Mouse (Mus musculus): ENCODE data around the gene Lcor.

The Lcor gene

DNA sequence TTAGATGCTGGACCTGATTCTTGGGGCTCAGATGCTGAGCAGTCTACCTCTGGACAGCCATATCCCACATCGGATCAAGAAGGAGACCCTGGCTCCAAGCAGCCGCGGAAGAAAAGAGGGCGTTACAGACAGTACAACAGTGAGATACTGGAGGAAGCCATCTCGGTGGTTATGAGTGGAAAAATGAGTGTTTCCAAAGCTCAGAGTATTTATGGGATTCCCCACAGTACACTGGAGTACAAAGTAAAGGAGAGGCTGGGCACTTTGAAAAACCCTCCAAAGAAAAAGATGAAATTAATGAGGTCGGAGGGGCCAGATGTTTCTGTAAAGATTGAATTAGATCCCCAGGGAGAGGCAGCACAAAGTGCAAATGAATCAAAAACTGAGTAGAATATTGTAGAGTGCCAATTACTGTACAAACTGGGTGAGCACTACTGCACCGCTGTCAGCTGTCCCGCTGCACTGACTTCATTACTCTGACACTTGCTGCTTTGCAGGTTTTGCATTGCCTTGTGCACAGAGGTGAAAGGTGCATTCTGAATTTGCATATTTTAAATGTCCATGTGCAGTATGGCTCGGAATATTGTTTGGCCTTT, 76.6 kb downstream of the Lcor start:
- intact Hi-C loops (cut with DNase I), result no loop called here

DNA sequence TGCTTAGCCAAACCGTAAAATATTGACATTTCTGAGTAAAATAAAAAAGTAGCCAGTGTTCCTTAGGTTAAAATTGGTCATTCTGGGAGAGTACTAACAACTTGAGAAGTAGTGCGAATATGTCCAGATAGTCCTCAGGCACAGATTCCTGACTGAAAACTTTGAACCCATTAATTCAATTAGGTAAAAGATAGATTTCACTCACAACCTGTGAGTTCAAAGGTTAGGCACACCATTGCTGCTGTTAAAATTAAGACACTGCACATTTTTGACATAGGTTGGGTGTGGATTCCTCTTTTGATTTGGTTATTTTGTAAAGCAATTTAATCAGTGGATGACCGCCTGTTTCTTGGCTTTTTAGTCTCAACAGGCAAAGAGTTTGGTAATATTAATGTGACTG, 78.4 kb downstream of the Lcor start:
- intact Hi-C loops (cut with DNase I), result no loop called here

- intact Hi-C loops (cut with DNase I), result no loop called here
Observed at GRCm38 (mm10) chr19:41568791-41569190, 86.4 kb downstream of the Lcor start.

GRCm38 (mm10) chr19:41573700-41574099, 91.3 kb downstream of the Lcor start:
- intact Hi-C loops (cut with DNase I), result no loop called here

DNA sequence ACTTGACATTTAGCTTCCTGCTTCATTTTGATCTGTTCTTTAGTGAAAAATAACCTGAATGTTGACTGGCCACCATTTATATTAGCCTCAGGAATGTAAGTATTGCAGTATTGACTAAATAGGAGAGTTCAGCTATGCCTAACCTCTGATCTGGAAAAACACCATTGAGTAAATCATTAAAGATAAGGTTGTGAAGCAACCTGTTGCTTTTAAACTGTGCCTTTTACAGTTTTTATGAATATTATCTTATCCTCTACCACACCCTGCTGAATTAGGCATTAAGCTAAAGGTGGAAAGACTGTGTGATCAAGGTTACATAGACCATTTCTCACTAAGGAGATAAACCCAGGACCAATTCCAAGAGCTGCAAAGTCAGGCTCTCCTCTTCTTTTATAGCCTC, 95.1 kb downstream of the Lcor start:
- intact Hi-C loops (cut with DNase I), result no loop called here

DNA sequence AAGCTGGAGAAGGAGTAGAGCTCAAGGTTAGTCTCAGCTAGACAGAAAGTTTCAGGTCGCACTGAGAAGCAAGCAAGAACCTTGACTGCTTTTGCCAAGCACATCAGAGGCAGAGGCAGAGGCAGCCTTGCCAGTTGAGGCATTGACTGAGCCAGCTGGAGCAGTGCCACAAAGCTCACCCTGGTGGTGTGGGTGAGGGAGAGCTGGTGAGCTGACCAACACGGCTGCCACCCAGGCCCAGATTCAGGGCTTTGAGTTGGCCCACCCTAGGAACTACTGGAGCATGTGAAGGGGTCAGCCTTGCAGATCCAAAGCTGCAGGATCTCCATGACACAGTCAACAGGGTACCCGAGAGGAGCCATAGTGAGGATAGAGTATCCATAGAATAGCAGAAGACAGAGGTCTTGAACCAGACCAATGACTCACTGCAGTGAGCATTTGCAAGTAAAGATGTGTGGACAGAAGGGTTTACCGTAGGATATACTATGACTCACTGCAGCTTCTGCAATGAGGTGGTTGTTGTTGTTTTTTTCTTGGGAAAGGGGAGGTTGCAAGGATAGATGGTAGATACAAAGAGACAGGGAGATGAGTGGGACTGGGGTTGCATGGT, 97.0 kb downstream of the Lcor start:
- intact Hi-C loops (cut with DNase I), result no loop called here

DNA sequence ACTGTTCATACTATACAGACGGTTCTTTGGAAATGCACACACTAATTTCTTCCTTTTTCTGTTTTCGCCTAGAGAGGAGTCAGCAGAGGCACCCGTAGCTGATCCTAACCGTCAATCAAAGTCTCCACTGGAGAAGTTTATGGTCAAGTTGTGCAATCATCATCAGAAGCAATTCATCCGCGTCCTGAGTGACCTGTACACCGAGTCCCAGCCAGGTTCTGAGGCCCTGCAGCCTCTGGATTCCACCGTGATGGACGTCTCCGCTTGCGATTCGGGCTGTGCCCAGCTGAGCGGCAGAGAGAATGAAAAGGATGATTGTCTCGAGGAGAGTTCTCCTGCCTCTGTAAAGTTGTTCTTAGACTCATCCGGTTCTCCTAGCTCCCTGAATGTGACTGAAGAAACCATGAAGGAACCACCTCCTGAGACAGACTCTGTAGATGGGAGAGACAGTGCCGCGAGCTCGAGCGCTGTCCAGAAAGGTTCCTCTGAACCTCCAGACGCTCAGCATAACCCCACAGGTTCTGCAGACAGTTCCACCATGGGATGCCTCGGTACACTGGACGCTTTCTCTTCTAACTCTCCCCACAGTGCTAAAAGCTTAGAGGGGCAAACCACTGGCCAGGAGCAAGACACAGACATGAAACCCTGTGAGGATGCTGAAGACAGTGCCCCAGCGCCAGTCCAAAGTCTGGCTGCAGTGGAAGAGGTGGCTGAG, 99.4 kb downstream of the Lcor start, which contains the start of gene Gm340:
Gene Gm340, plus strand, starts transcription at position 665 of the 715 bp plus-strand sequence.
- intact Hi-C loops (cut with DNase I), result no loop called here

DNA sequence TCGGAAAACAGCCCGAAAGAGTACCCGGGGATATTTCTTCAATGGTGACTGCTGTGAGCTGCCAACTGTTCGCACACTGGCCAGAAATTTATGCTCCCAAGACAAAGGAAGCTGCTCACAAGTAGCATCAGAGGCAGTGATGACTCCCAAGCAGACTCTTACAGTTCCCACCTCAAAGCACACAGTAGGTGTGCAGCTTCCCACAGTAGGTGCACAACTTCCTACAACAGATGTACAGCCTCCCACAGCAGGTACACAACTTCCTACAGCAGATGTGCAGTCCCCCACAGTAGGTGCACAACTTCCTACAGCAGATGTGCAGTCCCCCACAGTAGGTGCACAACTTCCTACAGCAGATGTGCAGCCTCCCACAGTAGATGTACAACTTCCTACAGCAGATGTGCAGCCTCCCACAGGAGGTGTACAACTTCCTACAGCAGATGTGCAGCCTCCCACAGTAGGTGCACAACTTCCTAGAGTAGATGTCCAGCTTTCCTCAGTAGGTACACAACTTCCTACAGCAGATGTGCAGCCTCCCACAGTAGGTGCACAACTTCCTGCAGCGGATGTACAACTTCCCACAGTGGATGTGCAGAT, 100.6 kb downstream of the Lcor start:
- intact Hi-C loops (cut with DNase I), result no loop called here

DNA sequence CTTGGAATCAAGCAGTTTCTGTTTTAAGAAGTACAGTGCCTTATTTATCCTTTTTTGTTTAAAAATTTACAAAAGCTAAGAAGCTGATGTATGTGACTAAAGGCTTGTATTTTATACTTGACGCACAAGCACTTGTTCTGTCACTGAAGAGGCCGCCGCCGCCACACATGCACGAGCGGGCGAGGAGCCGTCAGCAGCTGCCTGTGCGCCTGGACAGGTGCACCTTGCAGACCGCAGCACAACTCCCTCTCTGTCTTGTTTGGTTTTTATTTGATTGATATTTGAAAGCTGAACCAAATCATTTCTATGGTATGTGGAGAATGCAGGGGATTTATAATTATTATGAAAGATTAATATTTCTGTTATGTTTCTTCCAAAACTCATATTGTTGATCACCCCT, 104.3 kb downstream of the Lcor start:
- intact Hi-C loops (cut with DNase I), result no loop called here

GRCm38 (mm10) chr19:41587431-41588222, 105.2 kb downstream of the Lcor start:
- intact Hi-C loops (cut with DNase I), result no loop called here

DNA sequence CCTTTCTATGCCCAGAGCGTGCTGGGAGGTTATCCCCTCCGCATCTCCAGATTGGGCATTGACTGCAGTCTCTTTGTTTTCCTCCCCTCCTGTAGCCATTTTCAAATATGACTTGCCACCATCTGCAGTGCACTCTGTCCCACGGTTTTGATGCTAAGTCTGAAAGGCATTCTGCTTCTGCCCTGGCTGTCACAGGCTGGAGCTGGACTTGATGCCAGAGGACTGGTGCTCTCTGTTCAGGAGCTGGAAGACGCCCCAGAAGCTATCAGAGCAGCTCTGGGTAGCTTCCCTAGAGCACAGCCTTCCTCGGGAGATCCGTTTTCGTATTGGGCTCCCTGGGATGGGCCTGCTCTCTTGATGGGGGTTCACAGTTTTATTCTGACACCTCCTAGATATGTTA, 106.6 kb downstream of the Lcor start:
- intact Hi-C loops (cut with DNase I), result no loop called here

GRCm38 (mm10) chr19:41589681-41590080, 107.2 kb downstream of the Lcor start:
- intact Hi-C loops (cut with DNase I), result no loop called here

DNA sequence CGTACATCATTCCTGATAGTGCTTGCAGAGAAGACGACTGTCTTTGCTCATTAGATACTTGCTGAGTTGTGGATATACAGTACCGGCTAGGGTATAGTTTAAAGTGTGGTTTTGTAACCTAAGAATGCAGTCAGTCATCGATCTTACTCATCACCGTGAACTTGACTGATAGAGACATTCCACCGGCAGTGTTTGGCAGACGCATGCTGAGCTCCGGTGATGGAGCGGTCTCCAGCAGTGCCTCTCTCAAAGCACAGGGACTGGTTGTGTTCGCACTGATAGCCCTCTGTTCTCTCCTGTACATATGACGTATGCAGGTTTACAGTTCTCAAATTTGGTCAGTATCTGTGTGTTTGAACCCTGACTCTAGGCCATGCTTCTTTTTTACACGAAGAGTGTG, 109.4 kb downstream of the Lcor start:
- intact Hi-C loops (cut with DNase I), result no loop called here

DNA sequence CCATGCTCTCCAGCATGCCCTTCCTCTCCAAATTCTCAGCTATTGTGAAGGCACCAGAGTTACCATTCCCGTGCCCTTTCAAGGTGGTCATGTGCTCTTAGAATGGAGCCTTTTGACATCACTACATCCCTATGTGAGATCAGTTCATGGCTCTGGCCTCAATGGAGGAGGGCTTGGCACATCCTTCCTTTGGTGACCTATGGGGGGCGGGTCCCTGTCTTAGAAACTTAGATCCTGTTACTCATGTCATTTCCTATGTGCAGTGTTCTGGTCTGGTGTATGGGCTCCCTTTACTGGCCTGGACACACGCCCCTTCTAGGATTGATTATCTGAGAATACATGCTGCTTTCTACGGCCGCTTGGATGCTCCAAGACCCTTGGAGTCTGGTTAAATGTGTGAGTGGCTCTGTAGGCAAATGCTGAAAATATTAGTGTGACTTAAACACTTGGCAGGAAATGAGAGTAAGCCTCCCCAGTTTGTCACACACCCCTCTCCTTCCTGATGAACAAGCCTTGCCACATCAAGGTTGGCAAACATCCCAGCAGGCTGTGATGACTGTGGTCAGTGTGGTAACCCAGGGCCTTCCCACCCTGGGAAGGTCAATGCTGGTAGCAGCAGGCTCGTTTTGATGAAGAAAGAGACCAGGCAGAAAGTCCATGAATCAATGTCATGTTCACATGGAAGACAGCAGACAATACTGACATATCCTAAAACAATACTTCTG, 114.9 kb downstream of the Lcor start:
- intact Hi-C loops (cut with DNase I), result no loop called here

DNA sequence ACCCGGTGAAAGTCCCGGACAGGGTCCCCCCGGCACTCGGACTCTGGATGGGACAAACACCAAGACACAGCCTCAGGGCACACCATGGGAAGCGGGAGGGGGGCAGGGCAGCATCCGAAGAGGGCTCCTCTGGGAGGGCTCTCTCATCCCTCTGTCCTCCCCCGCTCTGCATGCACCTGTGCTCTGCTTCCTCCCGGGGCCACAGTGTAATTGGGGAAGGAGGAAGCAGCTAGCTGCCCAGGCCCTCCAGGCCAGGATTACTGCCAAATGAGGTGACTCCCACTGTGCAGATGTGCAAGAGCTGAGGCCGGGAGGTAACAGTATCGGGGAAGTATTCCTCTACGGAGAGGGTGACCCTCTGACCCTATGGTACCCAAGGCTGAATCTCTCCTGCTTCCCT, 118.2 kb downstream of the Lcor start:
- intact Hi-C loops (cut with DNase I), result loop anchor here (10.0 kb wide), 1 partner anchor 286 kb away; no protein-coding TSS in a partner anchor

GRCm38 (mm10) chr19:41606208-41606987, 124.0 kb downstream of the Lcor start:
- intact Hi-C loops (cut with DNase I), result loop anchor here (10.0 kb wide), 1 partner anchor 292 kb away; no protein-coding TSS in a partner anchor

DNA sequence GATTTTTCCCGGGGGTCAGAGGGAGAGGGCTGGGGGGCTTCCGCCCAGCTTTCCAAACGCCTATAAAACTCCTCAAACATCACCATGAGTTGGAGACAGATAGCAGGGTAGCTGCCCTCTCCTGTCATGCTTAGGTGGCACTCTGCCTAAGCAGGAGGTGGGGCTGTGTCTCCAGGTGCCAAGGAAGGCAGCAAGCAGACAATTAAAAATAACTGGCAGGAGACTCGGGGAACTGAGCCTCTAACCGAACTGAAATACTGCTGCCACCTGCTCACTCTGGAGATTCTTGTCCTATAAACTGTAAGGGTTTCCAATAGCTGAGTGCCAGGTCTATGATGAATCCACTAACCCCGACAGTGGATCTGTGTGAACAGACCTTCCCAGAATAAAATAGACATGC, 129.2 kb downstream of the Lcor start:
- intact Hi-C loops (cut with DNase I), result no loop called here

Measured in adrenal gland (tissue).